Mouse (Mus musculus) MEL (cell line): Measurements from ENCODE around the gene Cpne8. TPM values are rescaled to one million over a fixed set of nuclear protein-coding genes. Genes with fewer than 3 reads are reported as not detected.
"Not testable (repeated sequence)": the region's sequence is repeated elsewhere in the genome, so short reads cannot be mapped to it uniquely, and the experiment has no call there.

Source experiments
- DNase-seq: peaks from one replicate; pipeline ENCODE4 v3.0.0; 2011; ENCODE audit warnings: low read depth, low spot score
- H3K27ac ChIP-seq: 2 replicates; pipeline ENCODE4 v1.5.1; 2012; ENCODE audit warnings: low read depth, mild to moderate bottlenecking, control low read depth, low read length, moderate library complexity; ENCODE audit not compliant: control insufficient read depth
- H3K27me3 ChIP-seq, 2 experiments: fragments of 150-350 bp in 1 of 2; sonication (generic) in 1 of 2; 2 replicates each; pipeline ENCODE4 v1.6.1; 2012; ENCODE audit warnings: low read length in 2 of 2, mild to moderate bottlenecking in 2 of 2, improper control_type of control experiment in 1 of 2, moderate library complexity in 1 of 2; ENCODE audit not compliant: insufficient read depth in 2 of 2, control insufficient read depth in 1 of 2
- H3K36me3 ChIP-seq, 2 experiments: 2 replicates each; pipeline ENCODE4 v1.6.1; 2012 to 2014; ENCODE audit warnings: low read length in 2 of 2, improper control_type of control experiment in 1 of 2, inconsistent platforms in 1 of 2, mild to moderate bottlenecking in 1 of 2; ENCODE audit not compliant: insufficient read depth in 2 of 2, control insufficient read depth in 1 of 2
- H3K4me1 ChIP-seq, 2 experiments: fragments of 150-350 bp in 1 of 2; sonication (generic) in 1 of 2; 2 replicates each; pipeline ENCODE4 v1.6.1; 2012; ENCODE audit warnings: low read length in 2 of 2, improper control_type of control experiment in 1 of 2, mild to moderate bottlenecking in 1 of 2; ENCODE audit not compliant: insufficient read depth in 2 of 2, control insufficient read depth in 1 of 2
- H3K4me3 ChIP-seq, 2 experiments: fragments of 150-350 bp in 1 of 2; sonication (generic) in 1 of 2; 2 replicates each; pipeline ENCODE4 v1.5.1; 2012; ENCODE audit warnings: low read depth in 2 of 2, low read length in 2 of 2, mild to moderate bottlenecking in 2 of 2, moderate library complexity in 2 of 2, control low read depth in 1 of 2, improper control_type of control experiment in 1 of 2; ENCODE audit not compliant: control insufficient read depth in 1 of 2, insufficient read depth in 1 of 2
- H3K79me2 ChIP-seq: 2 replicates; pipeline ENCODE4 v1.6.1; 2012; ENCODE audit warnings: mild to moderate bottlenecking, low read length, moderate library complexity; ENCODE audit not compliant: control insufficient read depth, poor library complexity, insufficient read depth
- H3K9ac ChIP-seq: 2 replicates; pipeline ENCODE4 v1.6.1; 2012; ENCODE audit warnings: low read depth, mild to moderate bottlenecking, control low read depth, low read length, moderate library complexity; ENCODE audit not compliant: control insufficient read depth, poor library complexity, severe bottlenecking
- H3K9me3 ChIP-seq: fragments of 150-350 bp; sonication (generic); replicated peaks from 2 replicates; pipeline ENCODE4 v1.6.1; 2012; ENCODE audit warnings: mild to moderate bottlenecking, low read length, improper control_type of control experiment, moderate library complexity; ENCODE audit not compliant: insufficient read depth
- E2F4 ChIP-seq: IDR thresholded peaks from 2 replicates; pipeline ENCODE4 v1.6.1; 2011; ENCODE audit warnings: low read depth, low read length, improper control_type of control experiment, borderline replicate concordance
- HCFC1 ChIP-seq: IDR thresholded peaks from 2 replicates; pipeline ENCODE4 v1.6.1; 2012; ENCODE audit warnings: low read depth, mild to moderate bottlenecking, inconsistent platforms, low read length, improper control_type of control experiment, moderate library complexity
- JUND ChIP-seq: IDR thresholded peaks from 2 replicates; pipeline ENCODE4 v1.6.1; 2011; ENCODE audit warnings: low read depth, mild to moderate bottlenecking, improper control_type of control experiment, low read length
- MAX ChIP-seq: IDR thresholded peaks from 2 replicates; pipeline ENCODE4 v1.6.1; 2011; ENCODE audit warnings: low read length, improper control_type of control experiment
- MAZ ChIP-seq: IDR thresholded peaks from 2 replicates; pipeline ENCODE4 v1.6.1; 2012; ENCODE audit warnings: low read depth, mild to moderate bottlenecking, inconsistent platforms, low read length, improper control_type of control experiment
- MYB ChIP-seq: IDR thresholded peaks from 2 replicates; pipeline ENCODE4 v1.6.1; 2011; ENCODE audit warnings: mild to moderate bottlenecking, low read depth, low read length, improper control_type of control experiment
- MYC ChIP-seq: IDR thresholded peaks from 2 replicates; pipeline ENCODE4 v1.6.1; 2011; ENCODE audit warnings: low read depth, mild to moderate bottlenecking, low read length, improper control_type of control experiment, moderate library complexity
- NRF1 ChIP-seq: IDR thresholded peaks from 2 replicates; pipeline ENCODE4 v1.6.1; 2014; ENCODE audit warnings: low read depth, mild to moderate bottlenecking, inconsistent platforms, low read length, improper control_type of control experiment, moderate library complexity; ENCODE audit not compliant: poor library complexity, insufficient read depth, severe bottlenecking
- POLR2A ChIP-seq, 2 experiments: IDR thresholded peaks; 2 replicates each; pipeline ENCODE4 v1.6.1; 2011 to 2012; ENCODE audit warnings: low read length in 2 of 2, mild to moderate bottlenecking in 2 of 2, control low read depth in 1 of 2, improper control_type of control experiment in 1 of 2, low read depth in 1 of 2, moderate library complexity in 1 of 2; ENCODE audit not compliant: control insufficient read depth in 1 of 2, insufficient read depth in 1 of 2, poor library complexity in 1 of 2
- POLR2AphosphoS5 ChIP-seq: IDR thresholded peaks from 2 replicates; pipeline ENCODE4 v1.6.1; 2012; ENCODE audit warnings: low read depth, borderline replicate concordance, mild to moderate bottlenecking, inconsistent platforms, low read length, moderate library complexity, mixed read lengths
- RAD21 ChIP-seq: IDR thresholded peaks from 2 replicates; pipeline ENCODE4 v1.6.1; 2011; ENCODE audit warnings: mild to moderate bottlenecking, low read depth, low read length, improper control_type of control experiment
- TAL1 ChIP-seq: IDR thresholded peaks from 2 replicates; pipeline ENCODE4 v1.6.1; 2012; ENCODE audit warnings: mild to moderate bottlenecking, inconsistent platforms, low read length, moderate library complexity, mixed read lengths
- UBTF ChIP-seq: IDR thresholded peaks from 2 replicates; pipeline ENCODE4 v1.6.1; 2012; ENCODE audit warnings: low read depth, mild to moderate bottlenecking, inconsistent platforms, low read length, improper control_type of control experiment, moderate library complexity, borderline replicate concordance; ENCODE audit not compliant: insufficient read depth
- USF1 ChIP-seq: IDR thresholded peaks from 2 replicates; pipeline ENCODE4 v1.6.1; 2014; ENCODE audit warnings: low read depth, mild to moderate bottlenecking, inconsistent platforms, low read length, improper control_type of control experiment, moderate library complexity
- USF2 ChIP-seq, 2 experiments: IDR thresholded peaks; 2 replicates each; pipeline ENCODE4 v1.6.1; 2011 to 2012; ENCODE audit warnings: improper control_type of control experiment in 2 of 2, low read length in 2 of 2, borderline replicate concordance in 1 of 2, inconsistent platforms in 1 of 2, low read depth in 1 of 2, mild to moderate bottlenecking in 1 of 2; ENCODE audit not compliant: insufficient read depth in 1 of 2
- ZC3H11A ChIP-seq: IDR thresholded peaks from 2 replicates; pipeline ENCODE4 v1.6.1; 2012; ENCODE audit warnings: low read depth, mild to moderate bottlenecking, inconsistent platforms, low read length, improper control_type of control experiment
- ZKSCAN1 ChIP-seq: IDR thresholded peaks from 2 replicates; pipeline ENCODE4 v1.6.1; 2012; ENCODE audit warnings: low read depth, mild to moderate bottlenecking, inconsistent platforms, low read length, improper control_type of control experiment, moderate library complexity
- polyA plus RNA-seq, 2 experiments: library from polyadenylated mRNA; stranded (reverse) in 1 of 2; unstranded in 1 of 2; fragments of >175 nt in 1 of 2; fragments of >200 nt in 1 of 2; gene quantifications; 2 replicates each; pipeline versions ENCODE4 v1.2.1 to v1.2.4; 2012; ENCODE audit warnings: low replicate concordance in 2 of 2, low read depth in 1 of 2; ENCODE audit not compliant: insufficient read length in 2 of 2, insufficient read depth in 1 of 2, missing spikeins in 1 of 2
- total RNA-seq: library from RNA; depleted of rRNA; stranded (reverse); fragments of 300-350 nt; gene quantifications from 2 replicates; pipeline ENCODE4 v1.2.3, GENCODE M21; 2012

The Cpne8 gene
- total and polyA plus RNA-seq, 3 experiments, result 18.5 to 50.4 TPM; not detected in 1

- no peaks in the 10 kb centered on the region; a peak in 1 of 4 replicates for H3K27me3 ChIP-seq
- TF ChIP-seq MYC (no peak), MYB (no peak), ZC3H11A (no peak), NRF1 (no peak), MAX (no peak), USF2 (IDR thresholded peaks at IDR 0.05; ENCODE audit: borderline replicate concordance in 1 of 2, insufficient read depth in 1 of 2, low read depth in 1 of 2, low read length in 2 of 2) (no peak), POLR2AphosphoS5 (no peak), E2F4 (no peak), TAL1 (no peak), HCFC1 (no peak), JUND (no peak), POLR2A (IDR thresholded peaks at IDR 0.05; ENCODE audit: control insufficient read depth in 1 of 2, insufficient read depth in 1 of 2, low read depth in 1 of 2, low read length in 2 of 2, poor library complexity in 1 of 2) (no peak), ZKSCAN1 (no peak), UBTF (no peak), USF1 (no peak), MAZ (no peak), RAD21 (no peak)
- no peaks in the 10 kb centered on the region for H3K79me2 ChIP-seq
- no peak for DNase-seq
- H3K4me3 ChIP-seq, result no peak overlapping the region
- no peaks in the 10 kb centered on the region for H3K36me3 ChIP-seq
- H3K4me1 ChIP-seq, result no peaks in the 10 kb centered on the region
- no peak overlapping the region for H3K27ac ChIP-seq
- no peak overlapping the region for H3K9ac ChIP-seq
- no peaks in the 10 kb centered on the region for H3K9me3 ChIP-seq
These were observed 63.0 kb downstream of the Cpne8 start for GRCm38 (mm10) chr15:90616116-90616798.

- H3K4me1 ChIP-seq, H3K79me2 ChIP-seq, H3K36me3 ChIP-seq, H3K27me3 ChIP-seq, H3K9me3 ChIP-seq, H3K27ac ChIP-seq, H3K9ac ChIP-seq, H3K4me3 ChIP-seq, DNase-seq: not testable (repeated sequence)
These were observed 68.5 kb downstream of the Cpne8 start for GRCm38 (mm10) chr15:90610767-90611166.
